Mouse (Mus musculus) frontal cortex, adult 2 months (tissue): ENCODE measurements around the gene Olfr1151. TPM values are rescaled to one million over a fixed set of nuclear protein-coding genes. Genes with fewer than 3 reads are reported as not detected.

ENCODE experiments used
- DNase-seq, 2 experiments: peaks; one replicate each; pipeline ENCODE4 v3.0.0; 2022; ENCODE audit warnings: low spot score in 1 of 2; ENCODE audit errors: extremely low spot score in 1 of 2
- polyA plus RNA-seq: library from polyadenylated mRNA; depleted of rRNA; stranded (reverse); fragments of >200 nt; gene quantifications from 2 replicates; pipeline ENCODE4 v1.2.3, GENCODE M21; 2012; rRNA removed

Gene Olfr1151
- not detected in 2 replicates for polyA plus RNA-seq

DNA sequence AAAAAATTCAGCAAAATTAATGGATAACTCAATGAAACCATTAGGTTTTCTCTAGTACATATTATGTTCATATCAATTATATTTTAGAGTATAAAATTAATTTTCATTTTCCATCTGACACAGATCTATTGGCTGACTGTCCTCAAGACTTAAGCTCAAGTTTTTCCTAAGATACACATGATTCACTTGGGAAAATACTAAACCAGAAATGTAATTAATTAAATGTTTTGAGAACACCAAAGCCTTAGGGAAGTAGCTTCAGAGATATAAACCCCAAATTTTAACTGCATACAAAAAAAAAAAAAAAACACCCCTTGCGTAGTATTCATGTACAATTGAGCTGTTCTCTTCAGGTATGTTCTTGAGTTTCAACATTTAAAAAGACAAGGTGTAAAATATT is at the start of gene Olfr1151:
Gene Olfr1151, plus strand, starts transcription at position 301 of the 400 bp plus-strand sequence.
- no peak for DNase-seq

DNA sequence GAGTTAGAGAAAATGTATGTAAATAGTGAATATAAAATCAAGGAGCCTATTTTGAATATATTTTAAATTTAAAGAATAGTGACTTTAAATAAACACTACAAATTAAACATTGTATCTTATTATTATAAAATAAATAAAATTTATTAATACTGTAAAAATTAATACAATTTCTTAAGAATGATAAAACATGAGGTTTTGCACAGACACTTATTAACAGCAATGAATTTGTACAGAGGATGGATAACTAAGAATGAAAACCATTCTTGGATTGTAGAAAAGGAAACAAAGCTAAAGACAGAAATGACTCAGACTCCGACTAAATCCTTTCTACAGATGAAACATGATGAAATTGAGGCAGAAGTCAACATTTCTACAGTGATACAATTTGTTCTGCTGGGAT is 46.1 kb upstream of the Olfr1151 start, which contains the start of gene Olfr1145:
Gene Olfr1145, plus strand, starts transcription at position 301 of the 400 bp plus-strand sequence.
- no peak for DNase-seq

GRCm38 (mm10) chr2:87830233-87830632 is 25.4 kb upstream of the Olfr1151 start, which contains the start of gene Olfr1148:
Gene Olfr1148 (plus strand): TSS chr2:87830533.
- no peak for DNase-seq

DNA sequence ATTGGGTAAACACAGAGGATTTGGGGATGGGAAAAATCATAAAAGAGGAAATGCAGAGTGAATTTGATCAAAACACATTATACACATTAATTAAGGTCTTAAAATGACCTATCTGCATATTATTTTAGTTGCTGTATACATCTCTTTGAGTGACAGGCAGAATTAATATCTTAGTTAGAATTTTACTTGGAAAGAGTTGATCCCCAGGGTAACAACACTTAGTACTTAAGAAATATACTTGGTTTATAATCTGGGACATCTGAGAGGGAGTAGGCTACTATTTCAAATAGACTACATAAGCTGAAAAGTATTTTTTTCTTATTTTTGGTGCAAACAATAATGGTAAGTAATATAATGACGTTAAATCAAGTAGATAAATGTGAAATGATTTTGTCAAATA is 12.0 kb upstream of the Olfr1151 start, which contains the start of gene Olfr1150-ps1:
Gene Olfr1150-ps1, plus strand, starts transcription at position 301 of the 400 bp plus-strand sequence.
- no peak for DNase-seq

DNA sequence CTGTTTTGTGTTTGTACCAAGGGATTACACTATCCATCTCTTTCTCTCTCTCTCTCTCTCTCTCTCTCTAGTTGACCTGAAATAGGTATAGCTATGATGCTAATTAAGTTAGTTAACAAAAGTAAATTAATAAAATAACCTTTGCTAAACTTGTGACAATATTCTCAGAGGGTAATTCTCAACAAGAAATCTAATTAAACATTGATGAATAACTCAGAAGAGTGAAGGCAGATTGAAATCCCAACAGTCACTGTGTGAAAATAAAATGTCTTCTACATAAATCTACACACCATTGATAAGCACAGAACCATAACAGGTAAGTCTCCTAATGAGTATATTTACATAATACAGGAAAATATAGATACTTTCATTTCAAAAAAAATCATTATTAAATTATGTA is 10.5 kb downstream of the Olfr1151 start, which contains the start of gene Olfr1152:
Gene Olfr1152, plus strand, starts transcription at position 301 of the 400 bp plus-strand sequence.
- no peak for DNase-seq

GRCm38 (mm10) chr2:87894662-87895061 is 39.0 kb downstream of the Olfr1151 start, which contains the start of gene Olfr1153:
Gene Olfr1153 (plus strand): TSS chr2:87894962.
- DNase-seq, result no peak

DNA sequence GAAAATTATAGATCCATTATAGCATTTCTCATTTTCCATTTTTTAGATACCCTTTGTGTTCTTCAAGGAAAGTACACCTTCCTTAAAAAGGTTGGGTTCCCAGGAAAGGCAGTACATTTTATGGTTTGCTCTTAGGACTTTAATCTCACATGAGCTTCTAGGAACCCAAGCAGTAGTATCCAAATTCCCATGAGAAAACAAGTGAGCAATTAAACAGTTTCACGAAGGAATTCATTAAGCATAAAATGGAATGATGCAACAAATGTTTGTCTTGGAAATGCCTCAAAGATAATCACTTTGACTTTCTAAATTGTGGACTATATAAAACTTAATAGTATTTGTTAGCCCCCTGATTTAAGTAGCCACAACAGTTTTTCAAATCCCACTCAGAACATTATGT is 49.4 kb downstream of the Olfr1151 start, which contains the start of gene Olfr1154:
Gene Olfr1154, minus strand, starts transcription at position 101 of the 400 bp plus-strand sequence.
- no peak for DNase-seq

Other genes with a start within 250 kb of the Olfr1151 start
- gene Olfr1130, start 249.7 kb upstream of the Olfr1151 start, polyA plus RNA-seq, result not detected in 2 replicates
- not detected in 2 replicates for gene Olfr1131, start 228.8 kb upstream of the Olfr1151 start, polyA plus RNA-seq
- not detected in 2 replicates for gene Olfr1132, start 218.3 kb upstream of the Olfr1151 start, polyA plus RNA-seq
- not detected in 2 replicates for gene Olfr1133, start 208.5 kb upstream of the Olfr1151 start, polyA plus RNA-seq
- 0.11 TPM in 1 of 2 replicates, not detected in the other for gene Olfr1134, start 197.4 kb upstream of the Olfr1151 start, polyA plus RNA-seq
- gene Olfr1135, start 182.2 kb upstream of the Olfr1151 start, polyA plus RNA-seq, result not detected in 2 replicates
- gene Olfr1136, start 161.9 kb upstream of the Olfr1151 start, polyA plus RNA-seq, result not detected in 2 replicates
- gene Olfr1137, start 142.7 kb upstream of the Olfr1151 start, polyA plus RNA-seq, result 0.02 TPM in 1 of 2 replicates, not detected in the other
- gene Olfr1138, start 115.9 kb upstream of the Olfr1151 start, polyA plus RNA-seq, result not detected in 2 replicates
- gene Olfr1140, start 112.1 kb upstream of the Olfr1151 start, polyA plus RNA-seq, result 0.13 TPM in 1 of 2 replicates, not detected in the other
- gene Olfr1141, start 101.9 kb upstream of the Olfr1151 start, polyA plus RNA-seq, result not detected in 2 replicates
- 0.11 TPM in 1 of 2 replicates, not detected in the other for gene Olfr152, start 76.4 kb upstream of the Olfr1151 start, polyA plus RNA-seq
- not detected in 2 replicates for gene Olfr1143, start 55.3 kb upstream of the Olfr1151 start, polyA plus RNA-seq
- not detected in 2 replicates for gene Olfr1145, start 46.0 kb upstream of the Olfr1151 start, polyA plus RNA-seq
- not detected in 2 replicates for gene Olfr1148, start 25.3 kb upstream of the Olfr1151 start, polyA plus RNA-seq
- gene Olfr1150-ps1, start 11.9 kb upstream of the Olfr1151 start, polyA plus RNA-seq, result not detected in 2 replicates
- not detected in 2 replicates for gene Olfr1152, start 10.6 kb downstream of the Olfr1151 start, polyA plus RNA-seq
- gene Olfr1153, start 39.1 kb downstream of the Olfr1151 start, polyA plus RNA-seq, result not detected in 2 replicates
- not detected in 2 replicates for gene Olfr1154, start 49.3 kb downstream of the Olfr1151 start, polyA plus RNA-seq
- not detected in 2 replicates for gene Olfr1155, start 89.3 kb downstream of the Olfr1151 start, polyA plus RNA-seq
- gene Olfr1156, start 97.2 kb downstream of the Olfr1151 start, polyA plus RNA-seq, result not detected in 2 replicates
- not detected in 2 replicates for gene Olfr1157, start 112.4 kb downstream of the Olfr1151 start, polyA plus RNA-seq
- not detected in 2 replicates for gene Olfr74, start 118.8 kb downstream of the Olfr1151 start, polyA plus RNA-seq
- not detected in 2 replicates for gene Olfr1158, start 134.3 kb downstream of the Olfr1151 start, polyA plus RNA-seq
- 0.02 TPM in 1 of 2 replicates, not detected in the other for gene Olfr1160, start 152.4 kb downstream of the Olfr1151 start, polyA plus RNA-seq
- not detected in 2 replicates for gene Olfr1161, start 166.9 kb downstream of the Olfr1151 start, polyA plus RNA-seq
- not detected in 2 replicates for gene Olfr73, start 181.8 kb downstream of the Olfr1151 start, polyA plus RNA-seq
- gene Olfr1162, start 195.3 kb downstream of the Olfr1151 start, polyA plus RNA-seq, result not detected in 2 replicates
- not detected in 2 replicates for gene Olfr1163, start 216.0 kb downstream of the Olfr1151 start, polyA plus RNA-seq
- not detected in 2 replicates for gene Olfr1164, start 238.1 kb downstream of the Olfr1151 start, polyA plus RNA-seq